Mouse (Mus musculus) retina, postnatal 1 day (tissue): Measurements from ENCODE around the gene Nsdhl.
A peak's percentile ranks its signal among the peaks of the same experiment; 100 is the strongest.

Experiments
- DNase-seq: peaks from one replicate; pipeline ENCODE4 v3.0.0-alpha.2; 2012

The Nsdhl gene

GRCm38 (mm10) chrX:72917884-72918681 lies at the start of gene Nsdhl, which contains the start of gene Cetn2:
Gene Nsdhl (plus strand): TSS chrX:72918557.
Gene Cetn2 (minus strand): TSS chrX:72918411.
- peak; percentile 96 for DNase-seq

GRCm38 (mm10) chrX:72895388-72896054 lies 22.8 kb upstream of the Nsdhl start:
- DNase-seq, result peak; percentile 60

GRCm38 (mm10) chrX:72896055-72896437 lies 22.3 kb upstream of the Nsdhl start:
- DNase-seq, result no peak

- no peak for DNase-seq
Measured at GRCm38 (mm10) chrX:72902530-72902929, 15.8 kb upstream of the Nsdhl start.

GRCm38 (mm10) chrX:72907619-72908403 lies 10.5 kb upstream of the Nsdhl start:
- DNase-seq, result no peak

GRCm38 (mm10) chrX:72908404-72908741 lies 10.0 kb upstream of the Nsdhl start:
- DNase-seq, result peak; percentile 81

- DNase-seq, result no peak
Measured at GRCm38 (mm10) chrX:72911611-72912010, 6.7 kb upstream of the Nsdhl start.

GRCm38 (mm10) chrX:72918682-72919059 lies 314 bp downstream of the Nsdhl start:
- no peak for DNase-seq

GRCm38 (mm10) chrX:72921391-72921790 lies 3.0 kb downstream of the Nsdhl start:
- no peak for DNase-seq

GRCm38 (mm10) chrX:72953464-72953863 lies 35.1 kb downstream of the Nsdhl start:
- no peak for DNase-seq

GRCm38 (mm10) chrX:72956486-72956885 lies 38.1 kb downstream of the Nsdhl start:
- DNase-seq, result no peak

- no peak for DNase-seq
Measured at GRCm38 (mm10) chrX:72960431-72960830, 42.1 kb downstream of the Nsdhl start.

GRCm38 (mm10) chrX:72961511-72961910 lies 43.2 kb downstream of the Nsdhl start:
- no peak for DNase-seq

- no peak for DNase-seq
Measured at GRCm38 (mm10) chrX:72962743-72963142, 44.4 kb downstream of the Nsdhl start.

GRCm38 (mm10) chrX:72982831-72983230 lies 64.5 kb downstream of the Nsdhl start:
- no peak for DNase-seq

GRCm38 (mm10) chrX:72985607-72986006 lies 67.2 kb downstream of the Nsdhl start:
- no peak for DNase-seq

GRCm38 (mm10) chrX:72986841-72987519 lies 68.6 kb downstream of the Nsdhl start, which contains the start of gene Zfp185:
Gene Zfp185 (plus strand): TSS chrX:72987339.
- DNase-seq, result peak; percentile 59

GRCm38 (mm10) chrX:72987520-72987905 lies 69.2 kb downstream of the Nsdhl start:
- DNase-seq, result no peak

GRCm38 (mm10) chrX:72988431-72988830 lies 70.1 kb downstream of the Nsdhl start:
- no peak for DNase-seq

GRCm38 (mm10) chrX:72990581-72990980 lies 72.2 kb downstream of the Nsdhl start:
- no peak for DNase-seq

GRCm38 (mm10) chrX:72992291-72992919 lies 74.0 kb downstream of the Nsdhl start:
- peak; percentile 29 for DNase-seq

- DNase-seq, result no peak
Measured at GRCm38 (mm10) chrX:72995542-72995941, 77.2 kb downstream of the Nsdhl start.
